Comparison of ENCODE assay signal across 25 mouse cellular contexts in genomic region chr11:54119126-54119525, GRCm38 (mm10). TPM values are rescaled to one million over a fixed set of nuclear protein-coding genes. Genes with fewer than 3 reads are reported as not detected.
"Had no signal": no experiment of that assay in that cellular context is flagged by ENCODE, and none has a peak within 500 bp of the region (broad histone marks: within the 10 kb centered on the region; RNA-seq: fewer than 3 reads in every experiment).

No protein-coding gene starts in this region.

- DNase-seq: liver, embryonic 13.5 days; liver, postnatal 0 days; lung, adult 2 months; lung, postnatal 14 days; lung, postnatal 36 days; retina, postnatal 1 day; right cerebral cortex, adult 18-20 months; right cerebral cortex, postnatal 25 days; right cerebral cortex, postnatal 4 days; spleen, adult 18-20 months; thymus, adult 2 months; thymus, postnatal 25 days; thymus, postnatal 4 days had no signal

- H3K27ac ChIP-seq: liver, embryonic 13.5 days; liver, embryonic 15.5 days; lung, embryonic 15.5 days; macrophage; midbrain, embryonic 13.5 days; neural tube, embryonic 13.5 days; neural tube, embryonic 15.5 days had no signal

- H3K9me3 ChIP-seq: liver, embryonic 13.5 days; liver, embryonic 15.5 days; lung, embryonic 15.5 days; megakaryocyte, embryonic 14.5 days; midbrain, embryonic 13.5 days; neural tube, embryonic 13.5 days; neural tube, embryonic 15.5 days had no signal

- H3K27me3 ChIP-seq: liver, embryonic 15.5 days; lung, embryonic 15.5 days; midbrain, embryonic 13.5 days; neural tube, embryonic 13.5 days; neural tube, embryonic 15.5 days had no signal

- H3K36me3 ChIP-seq: liver, embryonic 15.5 days had no signal

- H3K4me2 ChIP-seq: liver, embryonic 13.5 days; liver, embryonic 15.5 days; lung, embryonic 15.5 days; midbrain, embryonic 11.5 days; midbrain, embryonic 13.5 days; neural tube, embryonic 13.5 days; neural tube, embryonic 15.5 days had no signal

- ATAC-seq: liver, postnatal 0 days; lung, postnatal 0 days; midbrain, embryonic 13.5 days; midbrain, embryonic 16.5 days had no signal

- H3K9ac ChIP-seq: liver, embryonic 13.5 days; liver, embryonic 15.5 days; liver, postnatal 0 days; lung, embryonic 15.5 days; midbrain, embryonic 13.5 days; neural tube, embryonic 13.5 days; neural tube, embryonic 15.5 days had no signal

- H3K4me3 ChIP-seq: liver, embryonic 13.5 days; liver, embryonic 15.5 days; lung, embryonic 15.5 days; megakaryocyte, embryonic 14.5 days; midbrain, embryonic 13.5 days; myocyte; neural tube, embryonic 13.5 days; neural tube, embryonic 15.5 days had no signal

- H3K4me1 ChIP-seq: liver, embryonic 13.5 days; liver, embryonic 15.5 days had no signal

RNA-seq across cellular contexts. Expression of gene Pdlim4, which starts 50.3 kb away (rescaled TPM):
- total RNA-seq: megakaryocyte progenitor cell, adult 5-6 weeks had no signal
